Mouse (Mus musculus) MEL (cell line): ENCODE results near the gene Spdef. TPM values are rescaled to one million over a fixed set of nuclear protein-coding genes. Genes with fewer than 3 reads are reported as not detected.

Experiments
- DNase-seq: peaks from one replicate; pipeline ENCODE4 v3.0.0; 2011; ENCODE audit warnings: low read depth, low spot score
- H3K27ac ChIP-seq: 2 replicates; pipeline ENCODE4 v1.5.1; 2012; ENCODE audit warnings: low read depth, mild to moderate bottlenecking, control low read depth, low read length, moderate library complexity; ENCODE audit not compliant: control insufficient read depth
- H3K27me3 ChIP-seq, 2 experiments: fragments of 150-350 bp in 1 of 2; sonication (generic) in 1 of 2; 2 replicates each; pipeline ENCODE4 v1.6.1; 2012; ENCODE audit warnings: low read length in 2 of 2, mild to moderate bottlenecking in 2 of 2, improper control_type of control experiment in 1 of 2, moderate library complexity in 1 of 2; ENCODE audit not compliant: insufficient read depth in 2 of 2, control insufficient read depth in 1 of 2
- H3K36me3 ChIP-seq, 2 experiments: 2 replicates each; pipeline ENCODE4 v1.6.1; 2012 to 2014; ENCODE audit warnings: low read length in 2 of 2, improper control_type of control experiment in 1 of 2, inconsistent platforms in 1 of 2, mild to moderate bottlenecking in 1 of 2; ENCODE audit not compliant: insufficient read depth in 2 of 2, control insufficient read depth in 1 of 2
- H3K4me1 ChIP-seq, 2 experiments: fragments of 150-350 bp in 1 of 2; sonication (generic) in 1 of 2; 2 replicates each; pipeline ENCODE4 v1.6.1; 2012; ENCODE audit warnings: low read length in 2 of 2, improper control_type of control experiment in 1 of 2, mild to moderate bottlenecking in 1 of 2; ENCODE audit not compliant: insufficient read depth in 2 of 2, control insufficient read depth in 1 of 2
- H3K4me3 ChIP-seq, 2 experiments: fragments of 150-350 bp in 1 of 2; sonication (generic) in 1 of 2; 2 replicates each; pipeline ENCODE4 v1.5.1; 2012; ENCODE audit warnings: low read depth in 2 of 2, low read length in 2 of 2, mild to moderate bottlenecking in 2 of 2, moderate library complexity in 2 of 2, control low read depth in 1 of 2, improper control_type of control experiment in 1 of 2; ENCODE audit not compliant: control insufficient read depth in 1 of 2, insufficient read depth in 1 of 2
- H3K79me2 ChIP-seq: 2 replicates; pipeline ENCODE4 v1.6.1; 2012; ENCODE audit warnings: mild to moderate bottlenecking, low read length, moderate library complexity; ENCODE audit not compliant: control insufficient read depth, poor library complexity, insufficient read depth
- H3K9ac ChIP-seq: 2 replicates; pipeline ENCODE4 v1.6.1; 2012; ENCODE audit warnings: low read depth, mild to moderate bottlenecking, control low read depth, low read length, moderate library complexity; ENCODE audit not compliant: control insufficient read depth, poor library complexity, severe bottlenecking
- H3K9me3 ChIP-seq: fragments of 150-350 bp; sonication (generic); replicated peaks from 2 replicates; pipeline ENCODE4 v1.6.1; 2012; ENCODE audit warnings: mild to moderate bottlenecking, low read length, improper control_type of control experiment, moderate library complexity; ENCODE audit not compliant: insufficient read depth
- BHLHE40 ChIP-seq: IDR thresholded peaks from 2 replicates; pipeline ENCODE4 v1.6.1; 2012; ENCODE audit warnings: low read depth, mild to moderate bottlenecking, inconsistent platforms, low read length, improper control_type of control experiment, borderline replicate concordance
- CTCF ChIP-seq, 3 experiments: IDR thresholded peaks in 2 of 3; conservative IDR thresholded peaks in 1 of 3; 2 replicates each; pipeline ENCODE4 v1.5.1; 2011 to 2012; ENCODE audit warnings: low read length in 3 of 3, low read depth in 2 of 3, mild to moderate bottlenecking in 2 of 3, improper control_type of control experiment in 1 of 3, inconsistent platforms in 1 of 3, mixed read lengths in 1 of 3, moderate library complexity in 1 of 3; ENCODE audit not compliant: control insufficient read depth in 1 of 3, insufficient read depth in 1 of 3, poor library complexity in 1 of 3, severe bottlenecking in 1 of 3
- ETS1 ChIP-seq: IDR thresholded peaks from 2 replicates; pipeline ENCODE4 v1.6.1; 2012; ENCODE audit warnings: low read depth, mild to moderate bottlenecking, inconsistent platforms, low read length, improper control_type of control experiment, moderate library complexity
- MAX ChIP-seq: IDR thresholded peaks from 2 replicates; pipeline ENCODE4 v1.6.1; 2011; ENCODE audit warnings: low read length, improper control_type of control experiment
- MAZ ChIP-seq: IDR thresholded peaks from 2 replicates; pipeline ENCODE4 v1.6.1; 2012; ENCODE audit warnings: low read depth, mild to moderate bottlenecking, inconsistent platforms, low read length, improper control_type of control experiment
- MYB ChIP-seq: IDR thresholded peaks from 2 replicates; pipeline ENCODE4 v1.6.1; 2011; ENCODE audit warnings: mild to moderate bottlenecking, low read depth, low read length, improper control_type of control experiment
- NELFE ChIP-seq: IDR thresholded peaks from 2 replicates; pipeline ENCODE4 v1.6.1; 2011; ENCODE audit warnings: low read depth, low read length, improper control_type of control experiment
- NRF1 ChIP-seq: IDR thresholded peaks from 2 replicates; pipeline ENCODE4 v1.6.1; 2014; ENCODE audit warnings: low read depth, mild to moderate bottlenecking, inconsistent platforms, low read length, improper control_type of control experiment, moderate library complexity; ENCODE audit not compliant: poor library complexity, insufficient read depth, severe bottlenecking
- POLR2A ChIP-seq, 2 experiments: IDR thresholded peaks; 2 replicates each; pipeline ENCODE4 v1.6.1; 2011 to 2012; ENCODE audit warnings: low read length in 2 of 2, mild to moderate bottlenecking in 2 of 2, control low read depth in 1 of 2, improper control_type of control experiment in 1 of 2, low read depth in 1 of 2, moderate library complexity in 1 of 2; ENCODE audit not compliant: control insufficient read depth in 1 of 2, insufficient read depth in 1 of 2, poor library complexity in 1 of 2
- POLR2AphosphoS2 ChIP-seq: IDR thresholded peaks from 2 replicates; pipeline ENCODE4 v1.6.1; 2011; ENCODE audit warnings: low read length, improper control_type of control experiment
- POLR2AphosphoS5 ChIP-seq: IDR thresholded peaks from 2 replicates; pipeline ENCODE4 v1.6.1; 2012; ENCODE audit warnings: low read depth, borderline replicate concordance, mild to moderate bottlenecking, inconsistent platforms, low read length, moderate library complexity, mixed read lengths
- SIN3A ChIP-seq: IDR thresholded peaks from 2 replicates; pipeline ENCODE4 v1.6.1; 2012; ENCODE audit warnings: low read length, improper control_type of control experiment, inconsistent platforms
- USF2 ChIP-seq, 2 experiments: IDR thresholded peaks; 2 replicates each; pipeline ENCODE4 v1.6.1; 2011 to 2012; ENCODE audit warnings: improper control_type of control experiment in 2 of 2, low read length in 2 of 2, borderline replicate concordance in 1 of 2, inconsistent platforms in 1 of 2, low read depth in 1 of 2, mild to moderate bottlenecking in 1 of 2; ENCODE audit not compliant: insufficient read depth in 1 of 2
- ZC3H11A ChIP-seq: IDR thresholded peaks from 2 replicates; pipeline ENCODE4 v1.6.1; 2012; ENCODE audit warnings: low read depth, mild to moderate bottlenecking, inconsistent platforms, low read length, improper control_type of control experiment
- ZMIZ1 ChIP-seq: IDR thresholded peaks from 2 replicates; pipeline ENCODE4 v1.6.1; 2012; ENCODE audit warnings: low read depth, mild to moderate bottlenecking, inconsistent platforms, low read length, improper control_type of control experiment, moderate library complexity
- ZNF384 ChIP-seq: IDR thresholded peaks from 2 replicates; pipeline ENCODE4 v1.6.1; 2012; ENCODE audit warnings: low read depth, mild to moderate bottlenecking, inconsistent platforms, low read length, improper control_type of control experiment
- polyA plus RNA-seq, 2 experiments: library from polyadenylated mRNA; stranded (reverse) in 1 of 2; unstranded in 1 of 2; fragments of >175 nt in 1 of 2; fragments of >200 nt in 1 of 2; gene quantifications; 2 replicates each; pipeline versions ENCODE4 v1.2.1 to v1.2.4; 2012; ENCODE audit warnings: low replicate concordance in 2 of 2, low read depth in 1 of 2; ENCODE audit not compliant: insufficient read length in 2 of 2, insufficient read depth in 1 of 2, missing spikeins in 1 of 2
- total RNA-seq: library from RNA; depleted of rRNA; stranded (reverse); fragments of 300-350 nt; gene quantifications from 2 replicates; pipeline ENCODE4 v1.2.3, GENCODE M21; 2012

The Spdef gene
- total and polyA plus RNA-seq, 3 experiments, result 0.11 TPM; not detected in 2

GRCm38 (mm10) chr17:27703961-27704621, 24.7 kb downstream of the Spdef start:
- no peaks in the 10 kb centered on the region for H3K79me2 ChIP-seq
- peak; percentile 72 for DNase-seq
- no peak overlapping the region for H3K27ac ChIP-seq
- H3K4me3 ChIP-seq, result no peak overlapping the region
- H3K9me3 ChIP-seq, result no peaks in the 10 kb centered on the region
- no peaks in the 10 kb centered on the region for H3K27me3 ChIP-seq
- TF ChIP-seq POLR2AphosphoS5 (no peak), ZNF384 (no peak), ETS1 (no peak), POLR2A (IDR thresholded peaks at IDR 0.05; ENCODE audit: control insufficient read depth in 1 of 2, insufficient read depth in 1 of 2, low read depth in 1 of 2, low read length in 2 of 2, poor library complexity in 1 of 2) (no peak), BHLHE40 (no peak), ZMIZ1 (no peak), POLR2AphosphoS2 (no peak), SIN3A (no peak), NRF1 (no peak)
- no peak overlapping the region for H3K9ac ChIP-seq
- H3K36me3 ChIP-seq, result no peaks in the 10 kb centered on the region
- no peaks in the 10 kb centered on the region for H3K4me1 ChIP-seq

- Histone ChIP-seq H3K9me3 (no peaks in the 10 kb centered on the region), H3K4me1 (no peaks in the 10 kb centered on the region), H3K4me3 (no peak overlapping the region), H3K79me2 (no peaks in the 10 kb centered on the region), H3K27me3 (no peaks in the 10 kb centered on the region; a peak in 1 of 4 replicates), H3K27ac (no peak overlapping the region), H3K36me3 (no peaks in the 10 kb centered on the region), H3K9ac (no peak overlapping the region)
- no peak for TF ChIP-seq ZMIZ1
- TF ChIP-seq NELFE, result no peak
- no peak for TF ChIP-seq ZC3H11A
- TF ChIP-seq MAX, result no peak
- TF ChIP-seq MYB, result no peak
- peak; percentile 17 to 70 (median 31); a peak in 5 of 6 replicates for TF ChIP-seq CTCF (IDR thresholded peaks at IDR 0.05 in 2 of 3, conservative IDR thresholded peaks at IDR 0.05 in 1 of 3; ENCODE audit: control insufficient read depth in 1 of 3, insufficient read depth in 1 of 3, low read depth in 2 of 3, low read length in 3 of 3, poor library complexity in 1 of 3, severe bottlenecking in 1 of 3)
- no peak for TF ChIP-seq MAZ
- TF ChIP-seq USF2 (IDR thresholded peaks at IDR 0.05; ENCODE audit: borderline replicate concordance in 1 of 2, insufficient read depth in 1 of 2, low read depth in 1 of 2, low read length in 2 of 2), result no peak
- DNase-seq, result no peak
These were observed 26.2 kb downstream of the Spdef start for GRCm38 (mm10) chr17:27702518-27702917.
